Mouse (Mus musculus) spleen, adult 2 months (tissue): ENCODE measurements at regions not wholly inside any gene's neighbourhood (a gene's known extent, or its start where the extent isn't known, plus 50 kb on each side); places are given as distances from the start of the nearest gene placed in this dataset.

Source experiments
- CTCF ChIP-seq: fragments of 200-500 bp; IDR thresholded peaks from 2 replicates; pipeline ENCODE4 v1.5.1; 2011; ENCODE audit warnings: mild to moderate bottlenecking, inconsistent platforms; ENCODE audit not compliant: insufficient read depth, insufficient read length, insufficient replicate concordance; ENCODE audit errors: extremely low read depth
- POLR2A ChIP-seq: fragments of 200-500 bp; IDR thresholded peaks from 2 replicates; pipeline ENCODE4 v1.6.1; 2011; ENCODE audit warnings: low read depth, low read length, inconsistent platforms

DNA sequence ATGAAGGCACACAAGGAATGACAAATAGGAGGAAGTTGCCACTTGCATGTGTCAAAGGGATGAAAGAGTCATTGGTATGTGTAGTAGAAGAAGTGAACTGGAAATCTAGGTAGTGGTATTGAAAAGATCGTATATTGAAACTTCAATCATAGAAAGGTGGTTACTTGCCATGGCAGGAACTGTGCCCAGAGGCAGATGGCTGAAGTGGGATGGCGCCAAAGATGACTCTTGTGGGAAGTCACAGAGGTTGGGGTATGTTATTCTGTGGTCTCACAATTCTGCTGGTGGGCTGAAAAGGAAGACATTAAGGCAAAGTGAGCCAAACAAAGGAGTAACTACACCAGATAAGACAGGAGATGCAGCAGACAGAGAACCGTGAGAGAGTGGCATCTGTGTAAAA is 121.2 kb upstream of the Tdrd3 start:
- TF ChIP-seq CTCF (no peak), POLR2A (no peak)
